Mouse (Mus musculus) heart, embryonic 13.5 days (tissue): ENCODE data around the gene Cemip. TPM values are rescaled to one million over a fixed set of nuclear protein-coding genes. Genes with fewer than 3 reads are reported as not detected.

ENCODE experiments used
- ATAC-seq: fragments of 200-750 bp; cut with Nextera tagmentation; 2 replicates; pipeline ENCODE4 v1.8.0; 2017; ENCODE audit warnings: moderate TSS enrichment; ENCODE audit not compliant: insufficient number of reproducible peaks, low FRiP score, low TSS enrichment; ENCODE audit errors: extremely low read depth
- H3K27ac ChIP-seq: fragments of 300-500 bp; sonication (generic); replicated peaks from 2 replicates; pipeline ENCODE4 v1.5.1; 2015; ENCODE audit warnings: moderate library complexity, mild to moderate bottlenecking, inconsistent platforms
- H3K27me3 ChIP-seq: fragments of 300-500 bp; sonication (generic); replicated peaks from 2 replicates; pipeline ENCODE4 v1.6.1; 2015; ENCODE audit warnings: mild to moderate bottlenecking, inconsistent platforms
- H3K36me3 ChIP-seq: fragments of 300-500 bp; sonication (generic); 2 replicates; pipeline ENCODE4 v1.6.1; 2015; ENCODE audit warnings: mild to moderate bottlenecking, inconsistent platforms
- H3K4me1 ChIP-seq: fragments of 300-500 bp; sonication (generic); 2 replicates; pipeline ENCODE4 v1.6.1; 2015; ENCODE audit warnings: inconsistent platforms
- H3K4me2 ChIP-seq: fragments of 300-500 bp; sonication (generic); 2 replicates; pipeline ENCODE4 v1.6.1; 2015; ENCODE audit warnings: inconsistent platforms, mild to moderate bottlenecking, moderate library complexity
- H3K4me3 ChIP-seq: fragments of 300-500 bp; sonication (generic); 2 replicates; pipeline ENCODE4 v1.5.1; 2015; ENCODE audit warnings: moderate library complexity, mild to moderate bottlenecking, inconsistent platforms
- H3K9ac ChIP-seq: fragments of 300-500 bp; sonication (generic); 2 replicates; pipeline ENCODE4 v1.6.1; 2015; ENCODE audit warnings: inconsistent platforms, mild to moderate bottlenecking, moderate library complexity
- H3K9me3 ChIP-seq: fragments of 300-500 bp; sonication (generic); 2 replicates; pipeline ENCODE4 v1.6.1; 2016; ENCODE audit warnings: inconsistent platforms
- WGBS: fragments of 180-500 bp; shearing (Covaris S2); methylation state at CpG from one replicate; pipeline ENCODE4 v1.1.7; 2015; ENCODE audit warnings: mixed read lengths; 5-methylcytosine and 5-hydroxymethylcytosine counted together
- polyA plus RNA-seq: library from polyadenylated mRNA; unstranded; fragments of >200 nt; fragmentation: Nextera tagmentation; extraction: Ambion mirVana; gene quantifications from 2 replicates; pipeline ENCODE4 v1.2.1, GENCODE M21; 2015

The Cemip gene
- polyA plus RNA-seq, 1 experiment from 2014 or later: 0.86 TPM

DNA sequence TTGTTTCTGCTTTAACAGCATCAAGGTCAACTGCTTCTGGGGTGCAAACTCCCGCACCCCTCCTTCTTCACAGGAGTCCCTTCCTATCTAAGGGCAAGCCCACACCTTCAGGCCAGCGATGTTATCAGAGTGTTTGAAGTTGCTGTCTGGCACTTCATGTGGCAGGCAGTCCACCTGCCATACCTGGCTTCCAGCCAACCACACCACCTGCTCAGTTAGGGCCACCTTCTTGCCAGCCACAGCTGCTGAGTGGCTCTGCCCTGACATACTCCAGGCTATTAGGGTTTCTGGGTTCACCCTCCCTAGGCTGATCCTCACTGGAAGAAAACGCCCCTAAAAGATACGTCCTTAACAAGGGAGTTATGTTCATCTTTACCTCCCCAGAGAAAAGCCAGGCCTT, 60.2 kb downstream of the Cemip start:
- no peaks in the 10 kb centered on the region for H3K36me3 ChIP-seq
- H3K27ac ChIP-seq: no peak overlapping the region
- no peak overlapping the region for H3K4me2 ChIP-seq
- no peak overlapping the region for H3K9ac ChIP-seq
- no peaks in the 10 kb centered on the region for H3K9me3 ChIP-seq
- no peaks in the 10 kb centered on the region for H3K27me3 ChIP-seq
- no peak overlapping the region for H3K4me3 ChIP-seq
- WGBS: 63% methylated on average over 4 of the region's 4 CpGs
- ATAC-seq: no peak
- peaks cover 20% of the 10 kb centered on the region for H3K4me1 ChIP-seq

DNA sequence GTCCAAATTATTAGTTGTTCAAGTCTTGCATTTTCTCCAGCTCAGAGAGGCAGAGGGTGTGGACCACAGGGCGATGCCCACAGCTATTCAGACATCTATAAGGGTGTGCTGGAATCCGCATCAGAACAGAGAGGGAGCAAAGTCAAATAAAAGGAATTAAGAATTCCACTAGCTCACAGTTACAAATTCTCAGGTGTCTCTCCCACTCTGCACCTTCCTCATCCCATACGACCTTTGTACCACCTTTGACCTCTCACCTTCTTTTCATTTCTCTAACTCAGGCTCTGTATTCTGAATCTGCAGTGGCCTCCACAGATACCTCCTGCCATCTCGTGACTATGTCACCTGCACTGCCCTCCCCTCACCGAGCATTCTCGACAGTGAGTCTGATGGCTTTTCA, 62.8 kb downstream of the Cemip start:
- H3K36me3 ChIP-seq: no peaks in the 10 kb centered on the region
- no peak for ATAC-seq
- no peaks in the 10 kb centered on the region for H3K9me3 ChIP-seq
- no peak overlapping the region for H3K4me2 ChIP-seq
- peaks cover 30% of the 10 kb centered on the region for H3K4me1 ChIP-seq
- no peak overlapping the region for H3K27ac ChIP-seq
- no peak overlapping the region for H3K4me3 ChIP-seq
- H3K27me3 ChIP-seq: no peaks in the 10 kb centered on the region
- 66% methylated on average over 6 of the region's 6 CpGs for WGBS
- no peak overlapping the region for H3K9ac ChIP-seq

DNA sequence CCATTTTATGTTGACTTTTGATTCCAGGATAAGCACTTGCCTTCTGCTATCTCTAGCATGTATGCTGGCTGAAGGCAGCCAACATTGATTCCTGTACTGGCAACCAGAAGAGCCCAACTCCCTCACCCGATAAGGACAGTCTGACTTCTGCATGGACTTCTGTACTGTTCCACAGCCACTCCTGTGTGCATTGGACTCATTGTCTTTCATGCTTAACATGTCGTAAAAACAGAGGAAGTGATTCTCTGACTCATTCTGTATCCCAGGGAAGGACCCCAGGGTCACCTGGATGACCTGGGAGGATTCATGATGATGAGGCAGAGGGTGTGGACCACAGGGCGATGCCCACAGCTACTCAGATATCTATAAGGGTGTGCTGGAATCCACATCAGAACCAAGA, 63.8 kb downstream of the Cemip start:
- no peak overlapping the region for H3K27ac ChIP-seq
- H3K4me2 ChIP-seq: no peak overlapping the region
- H3K36me3 ChIP-seq: no peaks in the 10 kb centered on the region
- no peaks in the 10 kb centered on the region for H3K9me3 ChIP-seq
- peaks cover 32% of the 10 kb centered on the region for H3K4me1 ChIP-seq
- WGBS: 57% methylated on average over 3 of the region's 3 CpGs
- H3K9ac ChIP-seq: no peak overlapping the region
- ATAC-seq: no peak
- no peaks in the 10 kb centered on the region for H3K27me3 ChIP-seq
- H3K4me3 ChIP-seq: no peak overlapping the region

DNA sequence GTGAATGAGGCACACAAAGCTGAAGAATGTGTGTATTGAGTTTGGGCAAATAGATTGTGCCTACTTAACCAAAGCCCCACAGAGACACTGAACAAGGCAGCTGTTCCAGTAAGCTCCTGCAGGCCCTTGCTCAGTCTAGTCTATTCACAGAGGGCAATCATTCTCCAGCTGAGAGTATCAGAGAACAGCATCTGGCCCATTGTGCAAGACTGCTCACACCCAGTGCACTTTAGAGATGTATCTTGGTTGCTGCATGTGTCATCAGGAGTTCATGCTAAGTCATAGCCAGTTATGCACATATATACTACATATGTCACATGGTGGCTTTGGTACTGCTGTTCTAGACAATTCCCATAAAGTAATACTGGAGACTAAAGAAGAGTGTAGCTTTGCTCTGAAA, 66.9 kb downstream of the Cemip start:
- no peak for ATAC-seq
- Histone ChIP-seq H3K27me3 (peaks cover 5% of the 10 kb centered on the region; the same call in 1 of the 2 replicates), H3K9ac (no peak overlapping the region), H3K27ac (no peak overlapping the region), H3K4me2 (no peak overlapping the region), H3K4me1 (peaks cover 37% of the 10 kb centered on the region), H3K9me3 (no peaks in the 10 kb centered on the region), H3K36me3 (no peaks in the 10 kb centered on the region), H3K4me3 (no peak overlapping the region)

DNA sequence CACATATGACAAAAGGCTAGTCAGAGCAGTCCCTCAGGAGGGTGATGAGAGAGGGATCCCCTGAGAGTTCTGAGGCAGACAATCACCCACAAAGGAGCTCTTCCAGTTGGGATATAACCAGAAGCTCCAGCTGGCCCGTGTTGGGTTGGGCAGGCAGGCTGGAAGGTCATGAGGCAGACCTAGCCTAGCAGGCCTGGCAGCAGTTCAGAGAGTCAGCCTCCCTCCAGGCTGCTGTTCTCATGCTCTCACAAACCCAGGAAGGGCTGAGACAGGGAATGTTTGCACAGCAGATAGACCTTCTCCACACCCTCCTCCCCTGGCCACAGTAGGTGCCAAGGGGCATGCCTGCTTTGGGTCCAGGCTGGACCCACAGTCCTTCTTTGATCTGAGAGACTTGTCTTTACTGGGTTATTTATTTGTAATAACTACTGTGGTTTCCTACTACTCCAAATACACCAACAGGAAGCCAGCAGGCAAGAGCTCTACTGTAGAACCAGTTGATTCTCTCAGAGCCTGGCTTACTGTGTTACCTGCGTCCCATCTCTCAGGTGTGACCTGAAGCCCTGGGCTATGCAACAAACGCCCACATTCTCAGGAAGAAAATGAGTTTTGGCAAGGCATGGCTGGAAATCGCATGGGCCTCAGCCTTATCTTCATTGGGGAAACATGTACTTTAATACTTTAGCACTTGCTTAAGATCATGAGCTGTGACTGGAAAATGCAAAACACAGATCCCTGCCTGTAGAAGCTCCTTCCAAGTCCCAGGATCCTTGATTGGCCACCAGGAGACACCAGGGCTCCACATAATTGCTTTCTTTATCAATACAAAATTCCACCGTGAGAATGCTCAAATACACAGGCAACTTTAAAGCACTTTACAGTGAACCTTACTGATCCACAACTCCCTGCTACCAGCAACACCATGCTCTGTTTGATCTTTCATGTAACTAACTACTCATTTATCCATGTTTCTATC, 67.7 kb downstream of the Cemip start:
- no peak overlapping the region for H3K27ac ChIP-seq

DNA sequence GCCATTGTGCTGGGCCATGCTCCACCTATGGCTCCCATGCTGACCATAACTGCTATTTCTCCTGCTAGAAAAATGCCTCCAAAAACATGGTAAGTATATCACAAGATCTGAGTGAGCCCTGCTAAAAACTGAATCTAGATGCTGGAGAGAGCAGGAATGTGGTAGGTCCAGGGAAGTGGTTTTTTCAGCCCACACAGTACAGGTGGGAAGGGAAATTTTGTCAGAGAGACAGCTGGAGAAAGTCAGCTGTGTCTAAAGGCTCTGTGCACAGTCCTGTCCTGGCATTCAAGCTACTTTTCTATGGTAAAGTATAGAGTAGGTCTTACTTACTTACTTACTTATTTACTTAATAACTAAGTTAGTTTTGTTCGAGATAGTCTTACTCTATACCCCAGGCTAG, 71.3 kb downstream of the Cemip start:
- H3K27me3 ChIP-seq: peaks cover 5% of the 10 kb centered on the region; the same call in 1 of the 2 replicates
- no peak overlapping the region for H3K9ac ChIP-seq
- H3K9me3 ChIP-seq: no peaks in the 10 kb centered on the region
- WGBS: 58% methylated on average over 1 of the region's 1 CpGs
- no peak for ATAC-seq
- no peak overlapping the region for H3K4me2 ChIP-seq
- H3K4me1 ChIP-seq: peaks cover 25% of the 10 kb centered on the region
- no peak overlapping the region for H3K4me3 ChIP-seq
- H3K27ac ChIP-seq: no peak overlapping the region
- H3K36me3 ChIP-seq: no peaks in the 10 kb centered on the region

More for the DNA sequence above, 67.7 kb downstream of the Cemip start:
- H3K36me3 ChIP-seq: no peaks in the 10 kb centered on the region
- H3K27me3 ChIP-seq: peaks cover 5% of the 10 kb centered on the region; the same call in 1 of the 2 replicates
- H3K4me2 ChIP-seq: no peak overlapping the region
- H3K4me1 ChIP-seq: peaks cover 37% of the 10 kb centered on the region
- no peak for ATAC-seq
- no peaks in the 10 kb centered on the region for H3K9me3 ChIP-seq
- WGBS: 45% methylated on average over 5 of the region's 5 CpGs
- no peak overlapping the region for H3K4me3 ChIP-seq
- no peak overlapping the region for H3K9ac ChIP-seq

DNA sequence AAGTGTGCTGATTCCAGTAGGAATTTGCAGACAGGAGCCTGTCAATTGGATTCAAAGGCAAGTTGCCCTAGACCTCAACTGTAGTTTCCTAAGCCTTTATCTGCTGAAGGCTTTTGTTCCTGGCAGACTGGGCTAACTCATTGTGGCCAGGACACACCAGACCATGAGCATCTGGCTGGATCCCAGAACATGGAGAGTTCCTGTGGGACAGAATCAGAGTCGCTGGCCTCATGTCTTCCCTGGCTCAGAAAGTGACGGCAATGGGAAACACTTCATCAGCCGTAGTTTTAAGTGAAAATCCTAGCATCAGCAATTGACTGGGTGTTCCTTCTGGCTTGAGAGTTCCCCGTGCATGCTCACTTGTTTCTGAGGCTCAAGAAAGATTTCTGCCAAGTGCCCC, 72.6 kb downstream of the Cemip start:
- no peak for ATAC-seq
- WGBS: 68% methylated on average over 4 of the region's 4 CpGs
- Histone ChIP-seq H3K36me3 (no peaks in the 10 kb centered on the region), H3K4me1 (peaks cover 13% of the 10 kb centered on the region), H3K4me2 (no peak overlapping the region), H3K27me3 (peaks cover 5% of the 10 kb centered on the region; the same call in 1 of the 2 replicates), H3K9ac (no peak overlapping the region), H3K4me3 (no peak overlapping the region), H3K27ac (no peak overlapping the region), H3K9me3 (no peaks in the 10 kb centered on the region)

DNA sequence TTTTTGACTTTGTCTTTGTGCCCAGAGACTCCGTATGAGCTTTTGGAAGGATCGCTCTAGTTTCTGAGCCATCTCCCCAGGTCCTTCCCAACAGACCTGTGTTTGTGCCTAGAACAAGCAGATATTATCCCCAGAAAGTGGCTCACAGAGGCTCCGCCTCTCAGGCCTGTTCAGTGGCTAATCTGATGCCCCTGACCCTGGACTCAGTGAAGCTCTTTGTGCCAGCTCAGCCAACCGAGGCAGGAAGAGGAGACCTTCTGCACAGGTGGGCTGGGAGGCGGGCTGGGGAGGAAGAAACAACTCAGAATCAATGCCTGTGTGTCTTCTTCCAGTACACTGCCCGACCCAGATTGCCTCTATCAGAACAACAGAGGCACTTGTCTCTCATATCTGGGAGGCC, 81.9 kb downstream of the Cemip start:
- no peak for ATAC-seq
- 61% methylated on average over 6 of the region's 6 CpGs for WGBS
- Histone ChIP-seq H3K4me1 (no peaks in the 10 kb centered on the region), H3K36me3 (no peaks in the 10 kb centered on the region), H3K27me3 (no peaks in the 10 kb centered on the region), H3K9me3 (no peaks in the 10 kb centered on the region), H3K4me3 (no peak overlapping the region), H3K4me2 (no peak overlapping the region), H3K27ac (no peak overlapping the region), H3K9ac (no peak overlapping the region)

DNA sequence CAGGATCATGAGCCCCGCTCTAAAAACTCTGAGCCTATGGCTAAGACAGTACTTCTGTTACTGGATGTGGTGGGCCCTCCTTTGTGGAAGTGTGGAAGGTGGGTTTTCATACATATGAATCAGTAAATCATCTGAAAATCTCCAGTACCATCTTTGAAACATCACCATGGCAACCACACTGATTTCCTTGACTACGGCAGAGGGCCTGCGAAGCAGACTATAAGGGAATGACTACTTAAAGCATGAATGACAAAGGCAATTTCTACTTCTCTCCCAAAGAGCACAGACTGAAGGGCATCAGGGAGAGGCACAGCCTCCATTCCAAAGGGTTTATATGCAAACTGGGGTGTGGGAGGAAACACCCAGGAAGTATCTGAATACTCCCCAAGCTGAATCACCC, 84.8 kb downstream of the Cemip start:
- WGBS: 88% methylated on average over 3 of the region's 3 CpGs

DNA sequence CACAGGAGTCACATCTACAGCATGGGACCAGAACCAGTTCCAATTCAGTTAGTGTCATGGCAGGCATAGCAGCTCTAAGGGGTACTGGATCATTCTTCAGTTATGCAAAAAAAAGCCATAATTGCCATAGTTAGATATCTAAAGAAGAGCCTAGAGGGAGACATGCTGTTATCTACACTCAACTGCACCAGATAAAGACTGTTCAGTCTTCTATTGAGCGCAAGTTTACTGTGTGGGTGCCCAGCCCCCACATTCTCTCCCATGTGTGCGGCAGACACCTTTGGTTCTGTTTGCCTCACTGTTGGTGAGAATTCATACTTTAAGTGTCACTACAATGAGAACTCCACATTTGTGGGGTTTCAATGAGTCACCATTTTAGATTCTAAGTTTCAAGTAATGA, 85.6 kb downstream of the Cemip start:
- ATAC-seq: no peak
- no peaks in the 10 kb centered on the region for H3K36me3 ChIP-seq
- H3K27me3 ChIP-seq: no peaks in the 10 kb centered on the region
- no peak overlapping the region for H3K27ac ChIP-seq
- no peaks in the 10 kb centered on the region for H3K4me1 ChIP-seq
- H3K9ac ChIP-seq: no peak overlapping the region
- 72% methylated on average over 2 of the region's 2 CpGs for WGBS
- H3K4me3 ChIP-seq: no peak overlapping the region
- H3K4me2 ChIP-seq: no peak overlapping the region
- H3K9me3 ChIP-seq: no peaks in the 10 kb centered on the region

More for the DNA sequence above, 84.8 kb downstream of the Cemip start:
- no peak overlapping the region for H3K9ac ChIP-seq
- no peaks in the 10 kb centered on the region for H3K9me3 ChIP-seq
- H3K4me1 ChIP-seq: no peaks in the 10 kb centered on the region
- H3K27ac ChIP-seq: no peak overlapping the region
- no peaks in the 10 kb centered on the region for H3K27me3 ChIP-seq
- H3K36me3 ChIP-seq: no peaks in the 10 kb centered on the region
- no peak overlapping the region for H3K4me2 ChIP-seq
- H3K4me3 ChIP-seq: no peak overlapping the region
- ATAC-seq: no peak

DNA sequence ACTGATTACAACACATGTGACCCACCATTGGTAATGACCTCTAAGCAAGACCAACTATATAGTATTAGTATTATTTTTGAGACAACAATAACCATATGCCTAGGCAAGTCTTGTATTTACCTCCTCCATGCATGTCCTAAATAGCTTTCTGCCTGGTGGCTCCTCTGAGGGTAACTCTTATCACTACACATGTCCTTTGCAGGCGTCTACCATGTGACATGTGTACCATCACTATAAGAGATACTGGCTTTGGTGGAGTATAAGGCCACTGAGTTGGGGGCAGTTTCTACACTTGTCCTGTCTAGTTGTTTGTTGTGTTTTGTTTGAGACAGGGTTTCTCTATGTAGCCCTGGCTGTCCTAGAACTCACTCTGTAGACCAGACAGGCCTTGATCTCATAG, 86.7 kb downstream of the Cemip start:
- no peak for ATAC-seq
- Histone ChIP-seq H3K4me3 (no peak overlapping the region), H3K27me3 (no peaks in the 10 kb centered on the region), H3K9me3 (no peaks in the 10 kb centered on the region), H3K4me1 (no peaks in the 10 kb centered on the region), H3K4me2 (no peak overlapping the region), H3K36me3 (no peaks in the 10 kb centered on the region), H3K27ac (no peak overlapping the region), H3K9ac (no peak overlapping the region)
- WGBS: 68% methylated on average over 1 of the region's 1 CpGs

DNA sequence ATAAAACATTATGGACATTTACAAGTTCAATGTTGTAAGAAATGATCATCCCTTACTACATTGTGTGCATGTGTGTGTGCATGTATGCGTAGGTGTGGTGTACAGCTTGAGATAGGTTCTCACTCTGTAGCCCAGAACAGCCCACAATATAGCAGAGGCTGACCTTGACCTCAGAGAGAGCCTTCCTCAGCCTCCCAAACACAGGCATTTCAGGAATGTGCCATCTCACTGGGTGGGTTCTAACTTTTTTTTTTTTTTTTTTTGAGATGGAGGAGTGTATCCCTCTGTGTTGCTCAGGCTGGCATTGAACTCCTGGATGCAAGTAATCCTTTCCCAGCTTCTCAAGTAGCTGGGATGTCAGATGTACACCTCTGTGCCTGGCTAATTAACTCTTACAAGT, 92.0 kb downstream of the Cemip start:
- H3K27me3 ChIP-seq: no peaks in the 10 kb centered on the region
- no peak overlapping the region for H3K9ac ChIP-seq
- H3K36me3 ChIP-seq: no peaks in the 10 kb centered on the region
- 83% methylated on average over 1 of the region's 1 CpGs for WGBS
- no peak overlapping the region for H3K27ac ChIP-seq
- H3K4me2 ChIP-seq: no peak overlapping the region
- H3K9me3 ChIP-seq: no peaks in the 10 kb centered on the region
- ATAC-seq: no peak
- H3K4me1 ChIP-seq: no peaks in the 10 kb centered on the region
- H3K4me3 ChIP-seq: no peak overlapping the region
